Mouse (Mus musculus): Measurements from ENCODE around the gene Hdhd3. TPM values are rescaled to one million over a fixed set of nuclear protein-coding genes. Genes with fewer than 3 reads are reported as not detected.

Gene Hdhd3
- polyA plus RNA-seq, 2 experiments, result 3.6 to 6.4 TPM

- H3K4me3 ChIP-seq (ENCODE audit: insufficient read depth in 1 of 2, low read depth in 2 of 2, low read length in 2 of 2), result no peak overlapping the region
- H3K36me3 ChIP-seq (replicated peaks; ENCODE audit: control insufficient read depth, insufficient read depth, low read depth), result no peaks in the 10 kb centered on the region
- H3K4me2 ChIP-seq (ENCODE audit: low read depth), result no peak overlapping the region
- no peak overlapping the region for H3K9ac ChIP-seq (replicated peaks)
- H3K9me3 ChIP-seq (ENCODE audit: control insufficient read depth, low read length), result no peaks in the 10 kb centered on the region
- WGBS (ENCODE audit: insufficient replicate concordance), result 89% methylated on average over 3 of the region's 3 CpGs
- no peak overlapping the region for H3K27ac ChIP-seq
- H3K4me1 ChIP-seq (replicated peaks; ENCODE audit: control insufficient read depth in 2 of 2, insufficient read depth in 2 of 2, low read length in 1 of 2), result no peaks in the 10 kb centered on the region
- no peak for TF ChIP-seq EP300 (IDR thresholded peaks at IDR 0.05; ENCODE audit: low read depth)
- no peak for TF ChIP-seq CTCF (IDR thresholded peaks at IDR 0.05; ENCODE audit: low read depth)
- ATAC-seq (ENCODE audit: insufficient read depth) (no peak), DNase-seq (ENCODE audit: low read depth in 3 of 3, low spot score in 3 of 3) (no peak)
- no peaks in the 10 kb centered on the region for H3K27me3 ChIP-seq (ENCODE audit: control insufficient read depth, insufficient read depth, low read length)
Measured at GRCm38 (mm10) chr4:62459081-62459480, 44.2 kb downstream of the Hdhd3 start.

GRCm38 (mm10) chr4:62454995-62455394 is 48.3 kb downstream of the Hdhd3 start:
- TF ChIP-seq CTCF (IDR thresholded peaks at IDR 0.05; ENCODE audit: low read depth) (peak; percentile 65), EP300 (IDR thresholded peaks at IDR 0.05; ENCODE audit: low read depth) (no peak)
- H3K4me2 ChIP-seq (ENCODE audit: low read depth), result no peak overlapping the region
- ATAC-seq (ENCODE audit: insufficient read depth), result no peak
- H3K4me1 ChIP-seq (replicated peaks; ENCODE audit: control insufficient read depth in 2 of 2, insufficient read depth in 2 of 2, low read length in 1 of 2), result no peaks in the 10 kb centered on the region
- H3K9me3 ChIP-seq (ENCODE audit: control insufficient read depth, low read length), result no peaks in the 10 kb centered on the region
- no peak for DNase-seq (ENCODE audit: low read depth in 3 of 3, low spot score in 3 of 3)
- no peaks in the 10 kb centered on the region for H3K36me3 ChIP-seq (replicated peaks; ENCODE audit: control insufficient read depth, insufficient read depth, low read depth)
- H3K27ac ChIP-seq, result no peak overlapping the region
- H3K4me3 ChIP-seq (ENCODE audit: insufficient read depth in 1 of 2, low read depth in 2 of 2, low read length in 2 of 2), result no peak overlapping the region
- 48% methylated on average over 5 of the region's 5 CpGs for WGBS (ENCODE audit: insufficient replicate concordance)
- H3K9ac ChIP-seq (replicated peaks), result no peak overlapping the region
- no peaks in the 10 kb centered on the region for H3K27me3 ChIP-seq (ENCODE audit: control insufficient read depth, insufficient read depth, low read length)

Other genes starting within 250 kb of the Hdhd3 start
- gene Slc31a2, start 240.9 kb downstream of the Hdhd3 start, polyA plus RNA-seq (2012; rRNA removed), result 4.1 and 4.2 TPM in 2 replicates
- 2.9 and 3.4 TPM in 2 replicates for gene Slc31a2, start 240.9 kb downstream of the Hdhd3 start, polyA plus RNA-seq (2014; fragmentation: Nextera tagmentation; extraction: Ambion mirVana)
- gene Fkbp15, start 142.9 kb downstream of the Hdhd3 start, polyA plus RNA-seq (2012; rRNA removed), result 7.4 and 9.6 TPM in 2 replicates
- gene Fkbp15, start 142.9 kb downstream of the Hdhd3 start, polyA plus RNA-seq (2014; fragmentation: Nextera tagmentation; extraction: Ambion mirVana), result 9.7 and 11.2 TPM in 2 replicates
- 17.3 and 22.4 TPM in 2 replicates for gene Slc31a1, start 142.7 kb downstream of the Hdhd3 start, polyA plus RNA-seq (2012; rRNA removed)
- gene Slc31a1, start 142.7 kb downstream of the Hdhd3 start, polyA plus RNA-seq (2014; fragmentation: Nextera tagmentation; extraction: Ambion mirVana), result 36.6 and 41.3 TPM in 2 replicates
- 24.1 and 40.2 TPM in 2 replicates for gene Cdc26, start 94.8 kb downstream of the Hdhd3 start, polyA plus RNA-seq (2012; rRNA removed)
- gene Cdc26, start 94.8 kb downstream of the Hdhd3 start, polyA plus RNA-seq (2014; fragmentation: Nextera tagmentation; extraction: Ambion mirVana), result 65.7 and 71.0 TPM in 2 replicates
- gene Prpf4, start 94.7 kb downstream of the Hdhd3 start, polyA plus RNA-seq (2012; rRNA removed), result 8.3 and 9.8 TPM in 2 replicates
- 9.0 and 10.3 TPM in 2 replicates for gene Prpf4, start 94.7 kb downstream of the Hdhd3 start, polyA plus RNA-seq (2014; fragmentation: Nextera tagmentation; extraction: Ambion mirVana)
- 0.15 TPM in 1 of 2 replicates, not detected in the other for gene Rnf183, start 68.2 kb downstream of the Hdhd3 start, polyA plus RNA-seq (2012; rRNA removed)
- gene Rnf183, start 68.2 kb downstream of the Hdhd3 start, polyA plus RNA-seq (2014; fragmentation: Nextera tagmentation; extraction: Ambion mirVana), result not detected in 2 replicates
- gene Wdr31, start 32.6 kb downstream of the Hdhd3 start, polyA plus RNA-seq (2012; rRNA removed), result 0.58 and 0.83 TPM in 2 replicates
- gene Wdr31, start 32.6 kb downstream of the Hdhd3 start, polyA plus RNA-seq (2014; fragmentation: Nextera tagmentation; extraction: Ambion mirVana), result 1.6 and 1.7 TPM in 2 replicates
- 0.19 and 0.25 TPM in 2 replicates for gene Bspry, start 23.4 kb downstream of the Hdhd3 start, polyA plus RNA-seq (2012; rRNA removed)
- 0.17 and 0.23 TPM in 2 replicates for gene Bspry, start 23.4 kb downstream of the Hdhd3 start, polyA plus RNA-seq (2014; fragmentation: Nextera tagmentation; extraction: Ambion mirVana)
- 296 and 338 TPM in 2 replicates for gene Alad, start 16.5 kb upstream of the Hdhd3 start, polyA plus RNA-seq (2012; rRNA removed)
- gene Alad, start 16.5 kb upstream of the Hdhd3 start, polyA plus RNA-seq (2014; fragmentation: Nextera tagmentation; extraction: Ambion mirVana), result 629 and 675 TPM in 2 replicates
- 24.3 and 37.4 TPM in 2 replicates for gene Pole3, start 21.6 kb upstream of the Hdhd3 start, polyA plus RNA-seq (2012; rRNA removed)
- gene Pole3, start 21.6 kb upstream of the Hdhd3 start, polyA plus RNA-seq (2014; fragmentation: Nextera tagmentation; extraction: Ambion mirVana), result 54.7 and 59.8 TPM in 2 replicates
- 0.10 and 0.12 TPM in 2 replicates for gene 4933430I17Rik, start 21.9 kb upstream of the Hdhd3 start, polyA plus RNA-seq (2012; rRNA removed)
- 0.08 and 0.20 TPM in 2 replicates for gene 4933430I17Rik, start 21.9 kb upstream of the Hdhd3 start, polyA plus RNA-seq (2014; fragmentation: Nextera tagmentation; extraction: Ambion mirVana)
- gene Rgs3, start 56.4 kb upstream of the Hdhd3 start, polyA plus RNA-seq (2012; rRNA removed), result 3.8 and 3.9 TPM in 2 replicates
- 3.1 and 3.6 TPM in 2 replicates for gene Rgs3, start 56.4 kb upstream of the Hdhd3 start, polyA plus RNA-seq (2014; fragmentation: Nextera tagmentation; extraction: Ambion mirVana)